Mouse (Mus musculus) large intestine, adult 2 months (tissue): Measurements from ENCODE around the gene Mep1a. TPM values are rescaled to one million over a fixed set of nuclear protein-coding genes. Genes with fewer than 3 reads are reported as not detected.

ENCODE experiments used
- DNase-seq: peaks from one replicate; pipeline ENCODE4 v3.0.0-alpha.2; 2012; ENCODE audit warnings: low read depth, low spot score
- WGBS: fragments of 180-500 bp; shearing (Covaris S2); methylation state at CpG from one replicate; pipeline ENCODE4 v1.1.7; 2018; 5-methylcytosine and 5-hydroxymethylcytosine counted together
- polyA plus RNA-seq: library from polyadenylated mRNA; depleted of rRNA; stranded (reverse); fragments of >200 nt; gene quantifications from 2 replicates; pipeline ENCODE4 v1.2.3, GENCODE M21; 2012; rRNA removed

Gene Mep1a
- polyA plus RNA-seq, 1 experiment = 313 TPM

DNA sequence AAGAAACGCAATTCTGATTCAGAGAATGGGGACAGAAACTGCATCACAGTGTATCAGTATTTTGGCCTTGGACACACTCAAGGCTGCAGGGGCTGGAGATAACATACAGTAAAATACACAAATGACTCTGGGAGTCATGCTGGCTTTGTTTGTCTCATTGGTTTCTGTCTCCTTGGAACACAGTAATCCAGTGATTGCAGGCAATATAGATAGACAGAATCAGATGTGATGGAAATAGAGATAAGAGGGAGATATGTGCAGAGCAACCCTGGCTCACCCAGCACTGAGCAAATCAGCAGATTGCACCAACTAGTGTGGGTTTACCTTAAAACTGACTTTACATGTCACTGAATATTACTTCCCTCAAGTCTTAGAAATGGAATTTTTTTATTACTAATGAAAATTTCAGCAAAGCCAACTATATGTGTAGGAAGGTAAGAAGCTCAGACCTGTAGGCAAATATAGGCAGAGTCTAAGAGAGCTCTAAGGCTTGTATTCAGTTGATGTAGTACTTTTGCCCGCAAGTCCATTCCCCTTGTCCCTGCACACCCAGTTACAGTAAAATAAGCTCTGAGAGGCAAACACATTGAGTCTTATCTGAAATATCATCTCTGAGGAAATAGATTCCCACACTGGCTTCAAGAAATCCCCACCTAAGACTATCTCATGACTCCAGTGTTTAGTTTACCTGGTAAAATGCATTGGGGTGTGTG is 14.0 kb downstream of the Mep1a start:
- DNase-seq = no peak
- WGBS = 42% methylated on average over 2 of the region's 2 CpGs

DNA sequence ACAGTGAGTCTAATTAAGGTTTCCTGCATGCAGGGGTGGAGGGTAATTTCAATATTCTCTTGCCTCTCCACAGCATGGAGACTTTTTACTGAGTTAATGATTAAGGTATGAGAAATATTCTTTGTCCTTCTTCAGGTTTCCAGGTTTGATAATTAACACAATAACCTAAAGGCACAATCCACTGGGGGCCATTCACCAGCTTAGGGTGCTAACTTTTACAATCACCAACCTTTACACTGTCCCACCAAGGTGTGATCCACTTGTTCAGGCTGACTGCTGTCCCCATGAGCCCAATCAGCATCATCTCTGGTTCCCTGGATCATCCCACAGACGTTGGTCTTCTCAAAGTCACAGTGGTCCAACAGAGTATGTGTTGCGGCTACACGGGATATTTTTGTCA is 16.6 kb downstream of the Mep1a start:
- no peak for DNase-seq
- 64% methylated on average over 3 of the region's 3 CpGs for WGBS

DNA sequence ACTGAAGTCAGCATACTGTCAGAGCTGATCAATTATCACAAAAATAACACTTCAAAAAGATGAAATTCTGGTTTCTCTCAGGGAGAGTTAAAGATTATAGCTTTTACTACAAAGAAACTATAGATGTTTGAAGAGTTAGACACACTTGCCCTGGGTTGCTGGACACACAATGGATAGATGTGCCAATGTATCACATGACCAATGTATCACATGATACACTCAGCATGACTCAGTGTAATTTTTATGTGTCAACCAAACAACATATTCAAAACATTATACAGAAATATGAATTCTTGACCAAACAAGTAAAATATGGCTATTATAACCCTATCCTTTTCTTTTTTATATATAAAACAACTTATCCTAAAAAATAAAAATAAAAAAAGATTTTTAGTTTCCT is 25.0 kb downstream of the Mep1a start:
- DNase-seq = no peak

DNA sequence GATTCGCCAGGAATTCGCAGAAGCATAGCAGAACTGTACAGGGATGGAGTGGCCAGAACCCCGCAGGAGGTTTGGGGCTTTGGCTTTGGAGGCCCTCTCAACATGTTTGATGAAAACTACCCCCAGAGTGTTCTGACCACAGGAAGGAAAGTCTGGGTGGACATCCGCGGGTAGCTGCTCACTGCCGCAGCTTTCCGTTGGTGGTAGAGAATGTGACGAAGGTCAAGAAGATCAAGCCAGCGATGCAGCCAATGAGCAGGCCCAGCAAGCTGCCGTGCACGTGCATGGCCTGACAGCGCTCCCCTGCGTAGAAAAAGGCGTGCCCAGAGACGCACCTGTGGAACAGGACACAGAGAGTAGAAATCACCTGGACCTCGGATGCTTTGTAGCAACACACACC is 27.8 kb downstream of the Mep1a start:
- no peak for DNase-seq
- WGBS = 89% methylated on average over 16 of the region's 16 CpGs

DNA sequence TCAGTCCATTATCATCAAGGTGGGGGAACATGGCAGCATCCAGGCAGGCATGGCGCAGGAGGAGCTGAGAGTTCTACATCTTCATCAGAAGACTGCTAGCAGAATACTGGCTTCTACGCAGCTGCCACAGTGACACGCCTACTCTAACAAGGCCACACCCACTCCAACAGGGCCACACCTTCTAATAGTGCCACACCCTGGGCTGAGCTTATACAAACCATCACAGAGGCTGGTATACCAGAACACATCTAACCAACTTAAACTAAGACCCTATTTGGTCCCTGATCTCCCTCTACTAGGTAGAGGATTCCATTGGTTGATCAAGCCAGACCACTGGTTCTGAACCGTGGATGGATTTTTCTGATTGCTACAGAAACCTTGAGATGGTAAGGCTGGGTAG is 30.1 kb downstream of the Mep1a start:
- WGBS = 71% methylated on average over 4 of the region's 4 CpGs

DNA sequence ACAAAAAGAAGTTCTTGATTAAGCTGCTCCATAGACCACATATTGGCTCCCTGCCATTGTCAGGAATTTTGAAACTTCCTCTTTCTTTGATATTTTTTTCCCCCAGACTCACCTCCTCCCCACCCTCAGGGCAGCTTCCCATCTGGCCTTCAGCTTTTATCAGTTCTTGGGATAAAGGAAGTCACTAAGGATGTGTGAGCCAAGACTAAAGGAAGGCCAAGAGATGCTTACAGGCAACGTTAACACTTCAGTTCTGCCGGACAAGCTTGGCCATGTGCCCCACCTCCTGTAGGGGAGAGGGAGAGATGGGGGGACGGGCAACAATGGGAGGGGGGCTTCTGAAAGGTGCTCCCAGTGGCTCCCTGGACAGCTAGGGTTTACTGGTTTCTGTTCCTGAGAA is 32.6 kb downstream of the Mep1a start:
- no peak for DNase-seq
- 40% methylated on average over 3 of the region's 3 CpGs for WGBS

More for the DNA sequence above, 30.1 kb downstream of the Mep1a start:
- DNase-seq = no peak

DNA sequence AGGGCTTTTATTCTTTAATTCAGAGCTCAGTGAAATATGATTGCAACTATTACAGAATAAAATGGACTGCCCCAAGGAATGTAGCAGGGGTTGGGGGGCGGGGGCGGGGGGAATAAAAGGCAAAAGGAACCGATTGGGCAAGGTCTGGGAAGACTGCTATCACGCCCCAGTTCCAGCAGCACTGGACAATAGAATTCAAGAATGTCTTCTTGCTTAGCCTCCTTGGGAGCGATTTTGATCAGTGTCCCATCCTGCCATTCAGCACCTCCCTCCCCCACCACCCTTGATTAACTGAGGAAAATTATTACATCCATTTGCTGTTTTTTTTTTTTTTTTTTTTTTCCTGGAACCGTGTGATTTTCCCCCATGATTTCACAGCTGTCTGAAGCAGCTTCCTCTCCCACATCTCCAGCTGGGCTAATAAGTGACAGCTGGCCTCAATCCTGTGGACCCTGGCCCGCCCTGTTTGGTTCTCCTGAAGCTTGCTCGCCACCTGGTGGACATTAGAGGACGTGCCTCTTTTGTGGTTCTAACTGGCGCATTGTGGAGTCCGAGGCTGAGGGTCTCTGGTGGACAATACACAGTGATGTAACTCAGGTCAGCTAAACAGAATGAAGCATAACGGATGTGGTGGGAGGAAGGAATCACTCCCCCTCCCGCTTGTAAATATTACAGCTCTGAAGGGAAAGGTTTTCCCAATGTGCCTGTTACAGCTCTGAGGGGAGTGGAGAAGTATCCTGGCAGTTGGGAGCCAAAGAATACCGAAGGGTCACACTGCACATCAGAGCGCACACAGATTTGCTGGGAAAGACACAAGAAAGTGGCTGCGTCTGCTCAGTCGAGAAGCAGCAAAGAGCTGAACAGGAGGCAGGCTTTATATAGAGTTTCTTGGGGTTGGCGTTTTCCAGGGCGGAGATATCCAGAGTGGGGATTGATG is 42.1 kb downstream of the Mep1a start:
- DNase-seq = no peak
- WGBS = 37% methylated on average over 19 of the region's 19 CpGs

GRCm38 (mm10) chr17:43459737-43460230 is 42.8 kb downstream of the Mep1a start:
- DNase-seq = no peak
- 72% methylated on average over 12 of the region's 12 CpGs for WGBS

GRCm38 (mm10) chr17:43458598-43458997 is 44.0 kb downstream of the Mep1a start:
- DNase-seq = peak; percentile 35
- 10% methylated on average over 9 of the region's 9 CpGs for WGBS

- WGBS = 41% methylated on average over 1 of the region's 1 CpGs
- DNase-seq = no peak
These were observed 51.4 kb downstream of the Mep1a start for GRCm38 (mm10) chr17:43451216-43451615.

GRCm38 (mm10) chr17:43434485-43434884 is 68.1 kb downstream of the Mep1a start:
- DNase-seq = no peak
- WGBS = 71% methylated on average over 8 of the region's 8 CpGs

DNA sequence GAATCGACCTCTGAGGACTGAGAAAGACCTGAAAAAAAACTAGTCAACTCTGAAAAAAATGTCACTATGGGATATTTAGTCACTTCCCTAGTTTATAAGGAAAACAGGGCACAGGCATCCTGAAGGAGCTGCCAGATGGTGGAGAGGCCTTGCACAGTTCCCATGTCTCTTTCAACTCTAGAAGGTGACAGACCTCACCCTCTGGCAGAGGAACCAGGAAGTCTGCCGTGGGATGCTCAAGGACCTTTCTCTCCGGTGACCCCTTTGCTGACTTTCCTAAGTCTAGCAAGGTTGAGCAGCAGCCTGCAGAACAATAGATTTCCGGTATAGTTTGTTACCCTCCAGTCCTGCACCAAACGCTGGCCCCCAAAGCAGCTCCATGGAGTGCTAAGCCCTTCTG is 70.9 kb downstream of the Mep1a start:
- no peak for DNase-seq
- 57% methylated on average over 5 of the region's 5 CpGs for WGBS

Other genes starting within 250 kb of the Mep1a start
- 0.04 and 0.12 TPM in 2 replicates for gene Adgrf1, start 232.5 kb downstream of the Mep1a start, polyA plus RNA-seq
- 3.1 and 9.4 TPM in 2 replicates for gene Adgrf5, start 142.4 kb downstream of the Mep1a start, polyA plus RNA-seq
- gene Ankrd66, start 40.8 kb upstream of the Mep1a start, polyA plus RNA-seq = 0.17 and 0.19 TPM in 2 replicates
- 9.4 and 18.8 TPM in 2 replicates for gene Pla2g7, start 65.3 kb upstream of the Mep1a start, polyA plus RNA-seq
- not detected in 2 replicates for gene Tdrd6, start 127.5 kb upstream of the Mep1a start, polyA plus RNA-seq
- 0.97 and 1.0 TPM in 2 replicates for gene Slc25a27, start 164.4 kb upstream of the Mep1a start, polyA plus RNA-seq
- gene Cyp39a1, start 164.6 kb upstream of the Mep1a start, polyA plus RNA-seq = 2.2 and 2.6 TPM in 2 replicates